Mouse (Mus musculus) olfactory bulb, adult 2 months (tissue): ENCODE measurements around the gene Hmgcs1.

Source experiments
- CTCF ChIP-seq: fragments of 200-500 bp; IDR thresholded peaks from 2 replicates; pipeline ENCODE4 v1.5.1; 2012; ENCODE audit warnings: low read depth, mild to moderate bottlenecking, low read length, moderate library complexity; ENCODE audit not compliant: insufficient read depth
- POLR2A ChIP-seq: fragments of 200-500 bp; IDR thresholded peaks from 2 replicates; pipeline ENCODE4 v1.6.1; 2012; ENCODE audit warnings: mild to moderate bottlenecking, low read depth, low read length, moderate library complexity; ENCODE audit not compliant: insufficient read depth

GRCm38 (mm10) chr13:119656246-119656645 lies 33.9 kb upstream of the Hmgcs1 start:
- TF ChIP-seq POLR2A (no peak), CTCF (no peak)
